Mouse (Mus musculus) heart, postnatal 10 days (tissue): ENCODE measurements around the gene Slco3a1. TPM values are rescaled to one million over a fixed set of nuclear protein-coding genes. Genes with fewer than 3 reads are reported as not detected.

Experiments
- DNase-seq, 2 experiments: peaks; one replicate each; pipeline ENCODE4 v3.0.0; 2021
- intact Hi-C: fragments of 180-260 bp; cut with DNase I; formaldehyde crosslinking; loops from one replicate; pipeline ENCODE4 v1.15.1; 2025
- total RNA-seq, 2 experiments: library from RNA; stranded (reverse); gene quantifications; 2 replicates each; pipeline ENCODE4 v1.2.3; 2021

Slco3a1 gene
- total RNA-seq, 2 experiments from 2014 or later = 49.2 to 58.1 TPM

GRCm38 (mm10) chr7:74493775-74494174 lies 60.8 kb downstream of the Slco3a1 start:
- no peak for DNase-seq
- intact Hi-C loops = no loop called here

GRCm38 (mm10) chr7:74491683-74492355 lies 62.8 kb downstream of the Slco3a1 start:
- intact Hi-C loops = no loop called here

GRCm38 (mm10) chr7:74488141-74488540 lies 66.4 kb downstream of the Slco3a1 start:
- intact Hi-C loops = no loop called here

More at GRCm38 (mm10) chr7:74491683-74492355, 62.8 kb downstream of the Slco3a1 start:
- DNase-seq = no peak

GRCm38 (mm10) chr7:74487727-74488126 lies 66.9 kb downstream of the Slco3a1 start:
- intact Hi-C loops = no loop called here
- DNase-seq = no peak

More at GRCm38 (mm10) chr7:74488141-74488540, 66.4 kb downstream of the Slco3a1 start:
- no peak for DNase-seq

GRCm38 (mm10) chr7:74486083-74486482 lies 68.5 kb downstream of the Slco3a1 start:
- intact Hi-C loops = no loop called here

GRCm38 (mm10) chr7:74485669-74486068 lies 68.9 kb downstream of the Slco3a1 start:
- intact Hi-C loops = no loop called here
- no peak for DNase-seq

More at GRCm38 (mm10) chr7:74486083-74486482, 68.5 kb downstream of the Slco3a1 start:
- no peak for DNase-seq

- intact Hi-C loops = no loop called here
- DNase-seq = no peak
Observed at GRCm38 (mm10) chr7:74484024-74484385, 70.6 kb downstream of the Slco3a1 start.

GRCm38 (mm10) chr7:74483294-74484023 lies 71.1 kb downstream of the Slco3a1 start:
- no peak for DNase-seq
- intact Hi-C loops = no loop called here

GRCm38 (mm10) chr7:74471740-74472139 lies 82.8 kb downstream of the Slco3a1 start:
- intact Hi-C loops = no loop called here
- DNase-seq = no peak

GRCm38 (mm10) chr7:74466886-74467285 lies 87.7 kb downstream of the Slco3a1 start:
- intact Hi-C loops = no loop called here
- DNase-seq = no peak

- intact Hi-C loops = no loop called here
- peak; percentile 52 to 69 for DNase-seq
Observed at GRCm38 (mm10) chr7:74464638-74465037, 89.9 kb downstream of the Slco3a1 start.

GRCm38 (mm10) chr7:74462451-74462850 lies 92.1 kb downstream of the Slco3a1 start:
- no peak for DNase-seq
- intact Hi-C loops = no loop called here

- no peak for DNase-seq
- intact Hi-C loops = no loop called here
Observed at GRCm38 (mm10) chr7:74461736-74462135, 92.8 kb downstream of the Slco3a1 start.

GRCm38 (mm10) chr7:74461146-74461545 lies 93.4 kb downstream of the Slco3a1 start:
- intact Hi-C loops = no loop called here
- DNase-seq = no peak

GRCm38 (mm10) chr7:74459812-74460211 lies 94.8 kb downstream of the Slco3a1 start:
- intact Hi-C loops = loop anchor here (2.0 kb wide), 2 partner anchors 35 to 81 kb away; no protein-coding TSS in a partner anchor
- DNase-seq = peak; percentile 59 to 62

- peak in 1 of 2 experiments; percentile 17 for DNase-seq
- intact Hi-C loops = loop anchor here (2.0 kb wide), 2 partner anchors 34 to 80 kb away; no protein-coding TSS in a partner anchor
Observed at GRCm38 (mm10) chr7:74459277-74459676, 95.3 kb downstream of the Slco3a1 start.

GRCm38 (mm10) chr7:74458475-74459221 lies 95.9 kb downstream of the Slco3a1 start:
- intact Hi-C loops = loop anchor here (2.0 kb wide), 2 partner anchors 34 to 80 kb away; no protein-coding TSS in a partner anchor
- DNase-seq = peak; percentile 51 to 56

- peak; percentile 46 to 49 for DNase-seq
- intact Hi-C loops = no loop called here
Observed at GRCm38 (mm10) chr7:74457347-74457975, 97.1 kb downstream of the Slco3a1 start.

GRCm38 (mm10) chr7:74456781-74457180 lies 97.8 kb downstream of the Slco3a1 start:
- intact Hi-C loops = no loop called here

GRCm38 (mm10) chr7:74451047-74451446 lies 103.5 kb downstream of the Slco3a1 start:
- no peak for DNase-seq
- intact Hi-C loops = no loop called here

More at GRCm38 (mm10) chr7:74456781-74457180, 97.8 kb downstream of the Slco3a1 start:
- no peak for DNase-seq
